Mouse (Mus musculus) CH12.LX (cell line): ENCODE data around the gene Mettl22. TPM values are rescaled to one million over a fixed set of nuclear protein-coding genes. Genes with fewer than 3 reads are reported as not detected.

Source experiments
- DNase-seq: peaks from one replicate; pipeline ENCODE4 v3.0.0-alpha.2; 2013; ENCODE audit errors: extremely low read depth
- H3K27ac ChIP-seq: 2 replicates; pipeline ENCODE4 v1.5.1; 2012; ENCODE audit warnings: low read depth, mild to moderate bottlenecking, control low read depth, moderate library complexity; ENCODE audit not compliant: insufficient read depth
- H3K27me3 ChIP-seq: replicated peaks from 2 replicates; pipeline ENCODE3; 2012; ENCODE audit warnings: inconsistent platforms
- H3K36me3 ChIP-seq, 2 experiments: replicated peaks in 1 of 2; 2 replicates each; pipeline versions ENCODE3 to v1.6.1; 2012; ENCODE audit warnings: inconsistent platforms in 1 of 2, low read length in 1 of 2, mild to moderate bottlenecking in 1 of 2, mixed read lengths in 1 of 2, moderate library complexity in 1 of 2; ENCODE audit not compliant: control insufficient read depth in 1 of 2, insufficient read depth in 1 of 2
- H3K4me1 ChIP-seq, 2 experiments: 2 replicates each; pipeline ENCODE4 v1.6.1; 2012; ENCODE audit warnings: inconsistent platforms in 1 of 2, moderate library complexity in 1 of 2; ENCODE audit not compliant: insufficient read depth in 2 of 2, control insufficient read depth in 1 of 2
- H3K4me2 ChIP-seq: 2 replicates; pipeline ENCODE4 v1.6.1; 2012; ENCODE audit warnings: low read depth, mild to moderate bottlenecking, control low read depth; ENCODE audit not compliant: poor library complexity, insufficient read depth, severe bottlenecking
- H3K4me3 ChIP-seq, 3 experiments: fragments of 150-350 bp in 1 of 3; sonication (generic) in 1 of 3; replicated peaks in 1 of 3; 2 replicates each; pipeline versions ENCODE3 to v1.5.1; 2011 to 2012; ENCODE audit warnings: low read depth in 2 of 3, low read length in 2 of 3, mild to moderate bottlenecking in 2 of 3, moderate library complexity in 2 of 3, control low read depth in 1 of 3, improper control_type of control experiment in 1 of 3, inconsistent platforms in 1 of 3, mixed read lengths in 1 of 3; ENCODE audit not compliant: poor library complexity in 1 of 3
- H3K79me2 ChIP-seq: replicated peaks from 2 replicates; pipeline ENCODE4 v1.6.1; 2012; ENCODE audit warnings: mild to moderate bottlenecking, moderate library complexity; ENCODE audit not compliant: control insufficient read depth, poor library complexity, insufficient read depth, severe bottlenecking; ENCODE audit errors: extremely low read depth
- H3K9ac ChIP-seq: 2 replicates; pipeline ENCODE4 v1.6.1; 2012; ENCODE audit warnings: low read depth, mild to moderate bottlenecking, control low read depth, moderate library complexity; ENCODE audit not compliant: insufficient read depth
- H3K9me3 ChIP-seq: replicated peaks from 2 replicates; pipeline ENCODE3; 2012; ENCODE audit warnings: low read length, inconsistent platforms, mixed read lengths
- CHD1 ChIP-seq: IDR thresholded peaks from 2 replicates; pipeline ENCODE4 v1.6.1; 2012; ENCODE audit warnings: low read depth, low read length, improper control_type of control experiment, inconsistent platforms
- EP300 ChIP-seq: IDR thresholded peaks from 2 replicates; pipeline ENCODE4 v1.6.1; 2011; ENCODE audit warnings: low read length, improper control_type of control experiment
- ETS1 ChIP-seq: conservative IDR thresholded peaks from 2 replicates; pipeline ENCODE4 v1.6.1; 2012; ENCODE audit warnings: low read depth, mild to moderate bottlenecking, inconsistent platforms, low read length, improper control_type of control experiment, moderate library complexity
- GABPA ChIP-seq: IDR thresholded peaks from 2 replicates; pipeline ENCODE4 v1.6.1; 2012; ENCODE audit warnings: low read depth, low read length, improper control_type of control experiment, inconsistent platforms; ENCODE audit not compliant: insufficient replicate concordance
- JUN ChIP-seq: IDR thresholded peaks from 2 replicates; pipeline ENCODE4 v1.6.1; 2011; ENCODE audit warnings: low read depth, mild to moderate bottlenecking, low read length, improper control_type of control experiment, moderate library complexity; ENCODE audit not compliant: insufficient read depth
- MAFK ChIP-seq: IDR thresholded peaks from 2 replicates; pipeline ENCODE4 v1.6.1; 2011; ENCODE audit warnings: low read length, improper control_type of control experiment; ENCODE audit not compliant: insufficient replicate concordance
- MEF2A ChIP-seq: IDR thresholded peaks from 2 replicates; pipeline ENCODE4 v1.6.1; 2014; ENCODE audit warnings: low read depth, mild to moderate bottlenecking, inconsistent platforms, low read length, improper control_type of control experiment, borderline replicate concordance
- MYC ChIP-seq: IDR thresholded peaks from 2 replicates; pipeline ENCODE4 v1.6.1; 2011; ENCODE audit warnings: low read depth, mild to moderate bottlenecking, improper control_type of control experiment, low read length
- NRF1 ChIP-seq: IDR thresholded peaks from 2 replicates; pipeline ENCODE4 v1.6.1; 2014; ENCODE audit warnings: low read depth, mild to moderate bottlenecking, inconsistent platforms, low read length, improper control_type of control experiment, moderate library complexity
- SIN3A ChIP-seq: IDR thresholded peaks from 2 replicates; pipeline ENCODE4 v1.6.1; 2012; ENCODE audit warnings: low read length, improper control_type of control experiment, inconsistent platforms
- SMC3 ChIP-seq: IDR thresholded peaks from 2 replicates; pipeline ENCODE4 v1.6.1; 2011; ENCODE audit warnings: low read depth, low read length, improper control_type of control experiment
- TBP ChIP-seq: conservative IDR thresholded peaks from 2 replicates; pipeline ENCODE4 v1.6.1; 2011; ENCODE audit warnings: low read depth, low read length, improper control_type of control experiment
- USF1 ChIP-seq: IDR thresholded peaks from 2 replicates; pipeline ENCODE4 v1.6.1; 2014; ENCODE audit warnings: low read depth, mild to moderate bottlenecking, inconsistent platforms, low read length, improper control_type of control experiment
- USF2 ChIP-seq: conservative IDR thresholded peaks from 2 replicates; pipeline ENCODE4 v1.6.1; 2011; ENCODE audit warnings: low read depth, low read length, improper control_type of control experiment
- ZC3H11A ChIP-seq: IDR thresholded peaks from 2 replicates; pipeline ENCODE4 v1.6.1; 2012; ENCODE audit warnings: low read depth, mild to moderate bottlenecking, inconsistent platforms, low read length, improper control_type of control experiment
- ZKSCAN1 ChIP-seq: IDR thresholded peaks from 2 replicates; pipeline ENCODE4 v1.6.1; 2012; ENCODE audit warnings: low read depth, inconsistent platforms, low read length, improper control_type of control experiment, borderline replicate concordance
- dilution Hi-C: fragments of 300-500 bp; cut with MboI; formaldehyde crosslinking; loops from 2 replicates; pipeline ENCODE4 v1.14.3; 2020; ENCODE audit warnings: low sequenced_read_pairs; ENCODE audit not compliant: extremely low pct_unique_long_range_greater_than_20kb, extremely low pct_ligation_motif_present
- in situ Hi-C: fragments of 300-500 bp; cut with MboI; formaldehyde crosslinking; loops from 3 replicates; pipeline ENCODE4 v1.14.3; 2019; ENCODE audit warnings: low sequenced_read_pairs, low pct_ligation_motif_present, low pct_unique_long_range_greater_than_20kb, mixed read lengths
- polyA plus RNA-seq: library from polyadenylated mRNA; unstranded; fragments of >175 nt; gene quantifications from 2 replicates; pipeline ENCODE4 v1.2.1, GENCODE M21; 2012; ENCODE audit warnings: low read depth; ENCODE audit not compliant: insufficient read length
- total RNA-seq, 2 experiments: library from RNA; depleted of rRNA; stranded (reverse); fragments of 300-350 nt in 1 of 2; fragments of >200 nt in 1 of 2; gene quantifications; 2 replicates each; pipeline ENCODE4 v1.2.3; 2012 to 2014

The Mettl22 gene
- total and polyA plus RNA-seq, 3 experiments: 27.5 to 64.2 (median 39.4) TPM

- H3K27me3 ChIP-seq: peaks cover 86% of the 10 kb centered on the region
- no peaks in the 10 kb centered on the region for H3K36me3 ChIP-seq
- H3K9ac ChIP-seq: no peak overlapping the region
- dilution Hi-C loops: no loop called here
- no peak overlapping the region for H3K27ac ChIP-seq
- no peak overlapping the region for H3K4me3 ChIP-seq
- no peaks in the 10 kb centered on the region for H3K79me2 ChIP-seq
- TF ChIP-seq ZC3H11A: no peak
- TF ChIP-seq CHD1: no peak
- no peak for TF ChIP-seq JUN
- no peak for TF ChIP-seq EP300
- no peak for TF ChIP-seq ZKSCAN1
- H3K4me1 ChIP-seq: no peaks in the 10 kb centered on the region
- in situ Hi-C loops: no loop called here
- no peak overlapping the region for H3K4me2 ChIP-seq
- H3K9me3 ChIP-seq: no peaks in the 10 kb centered on the region
- no peak for DNase-seq
Observed at GRCm38 (mm10) chr16:8514180-8514579, 43.6 kb downstream of the Mettl22 start.

GRCm38 (mm10) chr16:8520525-8520924 lies 49.9 kb downstream of the Mettl22 start:
- Histone ChIP-seq H3K4me2 (no peak overlapping the region), H3K27me3 (peaks cover 88% of the 10 kb centered on the region), H3K27ac (no peak overlapping the region), H3K9me3 (no peaks in the 10 kb centered on the region), H3K36me3 (no peaks in the 10 kb centered on the region), H3K4me3 (no peak overlapping the region), H3K9ac (no peak overlapping the region), H3K4me1 (no peaks in the 10 kb centered on the region), H3K79me2 (no peaks in the 10 kb centered on the region)
- dilution Hi-C loops: no loop called here
- in situ Hi-C loops: no loop called here
- DNase-seq: no peak
- no peak for TF ChIP-seq ETS1
- no peak for TF ChIP-seq EP300
- no peak for TF ChIP-seq MEF2A
- TF ChIP-seq USF2: no peak
- no peak for TF ChIP-seq TBP
- TF ChIP-seq MYC: no peak
- no peak for TF ChIP-seq ZKSCAN1
- TF ChIP-seq GABPA: no peak
- TF ChIP-seq SMC3: no peak
- TF ChIP-seq ZC3H11A: no peak
- no peak for TF ChIP-seq NRF1

- Histone ChIP-seq H3K36me3 (no peaks in the 10 kb centered on the region), H3K4me1 (no peaks in the 10 kb centered on the region), H3K79me2 (no peaks in the 10 kb centered on the region), H3K4me2 (no peak overlapping the region), H3K27ac (no peak overlapping the region), H3K4me3 (no peak overlapping the region), H3K27me3 (peaks cover 91% of the 10 kb centered on the region), H3K9ac (no peak overlapping the region), H3K9me3 (no peaks in the 10 kb centered on the region)
- in situ Hi-C loops: no loop called here
- TF ChIP-seq SIN3A (no peak), MAFK (peak; percentile 47; the same call in 1 of the 2 replicates), USF1 (no peak)
- DNase-seq: no peak
- dilution Hi-C loops: no loop called here
Observed at GRCm38 (mm10) chr16:8521322-8521721, 50.7 kb downstream of the Mettl22 start.
